Mouse (Mus musculus): Measurements from ENCODE around the gene Mrps30.
A peak's percentile ranks its signal among the peaks of the same experiment; 100 is the strongest.
"Not testable (repeated sequence)": the region's sequence is repeated elsewhere in the genome, so short reads cannot be mapped to it uniquely, and the experiment has no call there.

Mrps30 gene

DNA sequence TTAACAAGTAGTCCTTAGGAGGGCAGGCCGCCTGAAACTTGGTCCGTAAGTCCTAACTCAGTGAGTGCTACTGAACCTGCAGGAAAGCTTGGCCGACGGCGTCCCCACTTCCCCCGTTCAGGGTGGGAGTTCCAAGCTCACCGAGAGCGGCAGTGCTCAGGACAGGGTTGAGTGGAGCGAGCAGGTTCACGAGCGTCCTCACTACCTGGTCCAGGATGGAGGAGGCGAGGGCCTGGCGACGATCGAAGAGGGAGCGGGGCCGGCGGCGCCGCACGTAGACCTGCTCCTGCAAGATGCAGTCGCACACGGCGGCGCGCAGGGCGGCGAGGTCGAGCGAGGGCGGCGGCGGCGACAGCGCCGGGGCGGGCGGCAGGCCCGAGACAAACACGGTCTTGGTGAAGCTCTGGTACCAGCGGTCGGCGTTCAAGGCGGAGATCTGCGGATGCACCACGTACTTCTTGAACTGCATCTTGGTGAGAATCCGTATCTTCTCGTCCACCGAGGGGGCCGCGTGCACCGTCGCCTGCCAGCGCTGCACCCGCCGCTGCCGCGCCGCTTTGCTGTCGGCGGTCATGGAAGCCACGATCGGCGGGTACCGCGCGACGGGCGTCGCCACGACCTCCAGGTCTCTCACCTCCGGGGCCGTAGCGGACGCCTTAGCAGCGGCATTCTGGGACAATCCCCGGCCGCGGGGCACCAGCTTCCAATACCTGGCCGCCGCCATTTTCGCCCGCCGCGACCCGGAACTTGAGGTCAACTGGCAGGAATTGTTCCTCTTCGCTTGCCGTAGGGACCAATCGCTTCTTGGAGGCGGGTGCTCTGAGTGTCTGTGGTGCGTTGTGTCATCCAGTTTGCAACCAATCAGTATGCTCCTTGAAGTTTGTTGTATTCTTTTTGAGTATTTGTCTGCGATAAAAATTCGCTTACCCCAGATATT lies at the start of gene Mrps30, which contains the start of gene B430218F22Rik:
TSS of gene Mrps30 (minus strand) at position 742 of the 937 bp plus-strand sequence.
TSS of gene B430218F22Rik (plus strand) at position 120 of the 937 bp plus-strand sequence.
- DNase-seq (ENCODE audit: extremely low spot score, low spot score) = peak; percentile 97

DNA sequence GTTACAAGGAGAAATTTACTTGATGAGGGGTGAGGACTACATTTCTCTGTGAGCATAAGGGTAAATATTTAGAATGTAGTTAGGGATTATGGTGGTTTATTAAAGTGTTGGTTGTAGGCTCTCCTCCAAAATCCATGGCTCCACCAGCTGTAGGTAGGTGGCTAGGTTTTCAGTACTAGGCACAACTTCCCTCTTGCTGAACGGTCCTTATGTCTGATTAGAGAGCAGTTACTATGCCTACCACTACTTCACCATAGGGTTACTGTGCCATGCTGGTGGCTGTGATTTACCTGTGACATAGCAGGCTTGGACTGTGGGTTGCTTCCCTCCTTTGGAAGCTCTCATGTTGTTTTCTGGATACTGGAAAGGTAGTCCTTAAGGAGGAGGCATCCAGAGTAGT lies 33.8 kb upstream of the Mrps30 start:
- no peak for DNase-seq (ENCODE audit: extremely low spot score, low spot score)

DNA sequence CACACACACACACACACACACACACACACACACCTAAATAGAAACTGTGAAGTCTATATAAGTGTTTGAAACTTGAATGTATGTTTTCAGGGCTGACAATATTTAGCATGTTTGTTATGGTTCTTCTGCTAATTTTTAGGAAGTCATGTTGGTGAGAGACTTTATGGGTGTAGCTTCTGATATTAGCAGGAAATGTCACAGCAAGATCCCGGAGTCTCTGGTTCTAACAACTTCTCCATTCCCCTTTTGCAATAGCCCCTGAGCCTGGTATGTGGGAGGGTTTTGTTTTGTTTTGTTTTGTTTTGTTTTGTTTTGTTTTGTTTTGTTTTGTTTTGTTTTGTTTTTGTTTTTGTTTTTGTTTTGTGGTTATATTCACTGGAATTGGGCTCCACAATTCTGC lies 33.4 kb upstream of the Mrps30 start:
- DNase-seq (ENCODE audit: extremely low spot score, low spot score) = no peak

DNA sequence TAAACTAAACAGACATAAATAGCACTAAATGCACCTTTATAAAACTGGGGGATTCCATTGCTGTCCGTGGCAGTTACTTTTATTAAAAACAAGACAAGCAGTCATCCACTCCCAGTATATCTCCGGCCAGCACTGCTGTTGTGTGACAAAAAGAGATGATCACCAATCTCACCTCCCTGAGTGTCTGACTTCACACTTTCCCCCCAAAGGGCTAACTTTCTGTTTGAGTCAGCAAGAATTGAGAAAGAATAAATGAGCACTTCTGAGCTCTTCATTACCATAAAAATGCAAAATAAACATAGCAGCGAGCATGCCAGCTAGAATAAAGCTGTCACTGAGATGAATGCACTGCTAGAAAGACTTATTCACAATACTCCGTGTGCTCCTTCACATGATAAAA lies 31.1 kb upstream of the Mrps30 start:
- no peak for DNase-seq (ENCODE audit: extremely low spot score, low spot score)

DNA sequence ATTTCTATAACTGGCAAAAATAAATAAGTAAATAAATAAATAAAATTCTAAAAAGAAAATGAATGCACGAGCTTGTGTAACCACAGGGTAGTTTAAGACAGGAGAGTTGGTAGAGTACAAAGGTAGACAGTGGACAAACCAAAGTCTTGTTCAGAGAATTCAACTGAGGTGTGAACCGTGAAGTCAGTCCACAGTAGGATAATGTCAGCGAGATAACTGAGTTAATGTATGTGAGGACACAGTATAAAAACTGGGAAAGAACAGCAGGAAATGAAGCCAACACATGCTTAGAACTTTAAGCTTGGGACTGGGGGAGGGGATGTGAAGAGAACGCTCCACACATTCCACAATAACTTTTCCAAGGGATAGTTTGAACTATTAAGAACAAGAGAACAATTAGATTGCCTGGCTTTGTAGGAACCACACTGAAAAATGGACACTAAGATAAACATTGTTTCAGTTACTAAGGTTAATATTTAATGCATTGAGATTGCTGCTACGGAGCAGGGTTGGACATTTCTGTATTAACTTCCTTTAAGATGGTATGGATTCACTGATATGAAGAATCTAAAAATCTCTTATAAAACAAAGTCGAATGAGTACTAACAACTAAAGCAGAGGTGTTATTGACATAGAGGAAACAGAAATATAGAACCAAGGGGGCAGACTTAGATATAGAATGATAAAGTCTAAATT lies 24.4 kb upstream of the Mrps30 start:
- DNase-seq (ENCODE audit: extremely low spot score, low spot score) = no peak

DNA sequence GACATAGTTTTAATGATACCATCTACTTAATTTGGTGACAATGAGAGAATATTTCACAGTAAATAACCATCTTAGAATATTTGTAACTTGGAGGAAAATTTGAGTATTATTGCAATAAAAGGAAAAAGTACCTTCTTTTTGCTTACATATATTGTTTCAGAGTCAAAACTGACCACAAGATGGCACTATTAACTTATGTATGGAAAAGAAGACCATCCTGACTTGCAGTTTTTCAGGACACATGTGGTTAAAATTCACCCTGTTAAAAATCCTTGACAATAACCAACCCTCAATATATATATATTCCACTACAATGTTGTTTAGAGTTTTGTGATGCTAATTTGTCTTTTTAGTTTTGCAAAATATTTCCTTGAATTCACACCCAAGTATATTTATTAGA lies 16.5 kb upstream of the Mrps30 start:
- no peak for DNase-seq (ENCODE audit: extremely low spot score, low spot score)

DNA sequence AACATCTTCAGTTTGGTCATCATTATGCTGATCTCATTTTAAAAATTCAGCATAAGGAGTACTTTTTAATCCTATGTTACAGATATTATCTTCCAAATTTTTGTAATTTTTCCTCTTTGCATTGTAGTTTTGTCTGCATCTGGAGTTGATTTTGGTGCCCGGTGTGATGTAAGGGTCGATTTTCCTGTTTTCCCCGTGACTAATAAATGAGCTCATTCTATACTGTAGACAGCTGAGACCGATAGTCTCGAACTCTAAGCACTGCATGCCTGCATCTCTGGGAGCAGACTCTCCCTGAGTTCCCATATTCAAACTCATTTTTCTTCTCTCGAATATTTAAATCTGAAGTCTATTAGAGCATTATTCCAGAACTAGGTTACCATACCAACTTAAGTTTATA lies 13.3 kb upstream of the Mrps30 start:
- DNase-seq (ENCODE audit: extremely low spot score, low spot score) = no peak

DNA sequence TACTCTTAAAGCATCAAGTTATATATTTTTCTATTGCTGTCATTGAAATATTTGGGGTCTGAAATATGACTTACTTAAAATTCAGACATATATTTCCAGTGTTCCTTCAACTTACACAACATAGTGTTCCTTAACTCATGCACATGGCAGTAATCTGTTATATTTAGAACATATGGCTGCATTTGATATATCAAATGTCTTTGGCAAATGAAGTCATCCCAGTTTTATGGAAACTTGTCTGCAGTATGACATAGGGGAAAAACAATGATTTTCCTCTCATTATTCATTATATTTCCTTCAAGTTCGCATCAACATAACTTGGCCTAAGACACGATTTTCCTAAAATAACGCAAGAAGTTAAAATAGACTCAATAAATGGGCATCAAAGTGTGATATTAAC lies 8.8 kb upstream of the Mrps30 start:
- DNase-seq (ENCODE audit: extremely low spot score, low spot score) = no peak

DNA sequence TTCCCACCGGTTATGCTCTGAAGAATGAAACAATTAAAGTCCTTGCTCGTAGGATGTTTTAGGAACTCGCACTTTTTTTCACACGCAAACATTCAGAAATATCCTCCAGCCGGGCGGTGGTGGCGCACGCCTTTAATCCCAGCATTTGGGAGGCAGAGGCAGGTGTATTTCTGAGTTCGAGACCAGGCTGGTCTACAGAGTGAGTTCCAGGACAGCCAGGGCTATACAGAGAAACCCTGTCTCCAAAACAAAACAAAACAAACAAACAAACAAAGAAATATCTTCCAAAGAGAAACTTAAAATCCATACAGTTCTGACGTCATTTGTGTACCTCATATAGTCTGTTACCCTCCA lies 373 bp upstream of the Mrps30 start:
- DNase-seq (ENCODE audit: extremely low spot score, low spot score) = not testable (repeated sequence)

DNA sequence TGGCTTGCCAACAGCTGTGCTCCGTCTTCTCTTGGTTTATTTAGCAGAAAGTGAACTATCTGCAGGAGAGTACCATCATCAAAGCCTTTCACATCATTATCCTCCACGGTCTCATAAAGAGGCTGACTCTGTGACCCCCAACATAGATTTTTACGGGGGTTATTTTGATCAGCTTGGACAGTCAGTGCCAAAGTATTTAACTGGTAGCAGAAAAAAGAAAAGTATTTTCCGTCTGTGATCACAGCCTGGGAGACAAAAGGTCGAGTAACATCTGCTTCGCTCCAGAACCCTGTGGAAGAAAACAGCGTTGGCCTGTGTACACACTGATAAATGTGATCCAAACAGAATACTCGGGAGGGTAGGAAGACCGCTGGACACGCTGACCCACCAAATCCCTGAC lies 6.7 kb downstream of the Mrps30 start:
- no peak for DNase-seq (ENCODE audit: extremely low spot score, low spot score)

DNA sequence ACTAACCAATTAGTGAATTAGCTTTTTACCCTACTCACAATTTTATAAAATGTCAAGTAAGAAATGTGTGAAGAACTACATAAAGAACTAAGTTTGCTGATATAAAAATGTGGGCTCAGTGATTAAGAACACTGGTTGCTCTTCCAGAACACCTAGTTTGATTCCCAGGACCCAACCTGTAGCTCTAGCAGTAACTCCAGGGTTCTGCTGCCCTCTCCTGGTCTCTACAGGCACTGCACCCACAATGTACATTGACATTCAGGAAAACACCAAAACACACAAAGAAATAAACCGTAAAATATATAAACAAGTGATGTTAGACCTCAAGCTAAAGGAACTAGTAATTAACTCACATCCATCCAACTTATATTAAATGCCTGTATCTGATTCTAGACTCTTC lies 7.9 kb downstream of the Mrps30 start:
- DNase-seq (ENCODE audit: extremely low spot score, low spot score) = peak; percentile 52

DNA sequence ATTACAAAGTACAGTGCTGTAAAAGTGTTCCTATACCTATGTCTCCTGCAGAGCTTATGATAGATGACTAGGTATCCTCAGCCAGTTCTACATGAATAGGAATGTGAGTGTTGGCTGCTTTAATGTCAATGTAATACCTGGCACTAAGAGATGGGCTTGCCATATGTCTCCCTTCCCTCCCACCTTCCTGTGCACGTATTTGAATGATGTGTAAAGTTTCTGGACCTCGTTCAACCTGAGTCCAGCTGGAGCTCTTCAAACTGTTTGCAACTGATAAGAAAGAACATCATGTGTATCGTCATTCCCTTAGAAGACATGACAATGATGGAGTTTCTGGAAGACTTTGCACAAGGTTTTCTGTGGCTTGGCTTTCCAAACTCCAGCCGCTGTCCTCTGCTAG lies 14.2 kb downstream of the Mrps30 start:
- no peak for DNase-seq (ENCODE audit: extremely low spot score, low spot score)

DNA sequence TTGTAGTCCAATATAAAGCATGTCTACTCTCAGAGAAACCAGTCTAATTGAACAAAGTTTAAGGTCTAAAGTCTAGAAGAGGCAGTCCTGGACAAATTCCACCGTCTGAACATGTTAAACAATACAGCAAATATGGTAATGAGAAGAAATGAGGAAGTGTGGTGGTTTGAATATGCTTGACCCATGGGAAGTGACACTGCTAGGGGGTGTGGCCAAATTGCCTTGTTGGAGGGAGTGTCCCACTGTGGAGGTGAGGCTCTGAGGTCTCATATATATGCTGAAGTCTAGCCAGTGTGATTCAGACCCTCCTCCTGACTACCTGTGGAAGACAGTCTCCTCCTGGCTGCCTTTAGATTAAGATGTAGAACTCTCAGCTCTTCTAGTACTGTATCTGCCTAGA lies 21.3 kb downstream of the Mrps30 start:
- DNase-seq (ENCODE audit: extremely low spot score, low spot score) = no peak

DNA sequence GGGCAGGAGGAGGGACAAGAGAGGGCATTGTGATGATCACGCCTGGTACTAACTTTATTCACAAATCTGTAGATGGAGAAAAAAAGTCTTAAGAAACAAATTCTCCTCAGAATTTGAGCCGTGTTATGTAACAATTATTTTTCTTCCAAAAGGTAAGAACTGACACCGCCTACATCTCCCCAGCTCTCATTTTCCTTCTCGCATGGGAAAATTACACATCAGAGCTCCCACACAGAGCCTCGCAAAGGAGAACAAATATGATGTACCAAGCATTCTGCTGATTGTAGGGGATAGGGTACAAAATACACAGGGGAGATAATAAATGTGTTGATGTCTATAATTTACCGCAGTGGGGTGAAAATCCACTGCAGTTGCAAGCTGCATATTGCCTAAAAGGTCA lies 23.7 kb downstream of the Mrps30 start:
- no peak for DNase-seq (ENCODE audit: extremely low spot score, low spot score)

DNA sequence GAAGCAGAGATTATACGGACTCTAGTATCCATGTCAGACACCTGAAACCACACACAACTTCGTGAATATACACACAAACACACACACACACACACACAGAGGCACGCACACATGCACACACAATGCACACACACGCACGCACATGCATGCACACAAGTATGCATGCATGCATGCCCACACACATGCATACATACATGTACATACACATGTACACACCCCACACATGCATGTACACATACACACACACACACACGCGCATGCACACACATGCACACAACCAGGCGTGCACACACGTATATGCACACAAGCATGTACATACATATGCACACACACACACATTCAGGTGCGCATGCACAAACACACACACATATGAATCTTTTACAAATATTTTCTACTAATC lies 36.2 kb downstream of the Mrps30 start:
- DNase-seq (ENCODE audit: extremely low spot score, low spot score) = no peak

DNA sequence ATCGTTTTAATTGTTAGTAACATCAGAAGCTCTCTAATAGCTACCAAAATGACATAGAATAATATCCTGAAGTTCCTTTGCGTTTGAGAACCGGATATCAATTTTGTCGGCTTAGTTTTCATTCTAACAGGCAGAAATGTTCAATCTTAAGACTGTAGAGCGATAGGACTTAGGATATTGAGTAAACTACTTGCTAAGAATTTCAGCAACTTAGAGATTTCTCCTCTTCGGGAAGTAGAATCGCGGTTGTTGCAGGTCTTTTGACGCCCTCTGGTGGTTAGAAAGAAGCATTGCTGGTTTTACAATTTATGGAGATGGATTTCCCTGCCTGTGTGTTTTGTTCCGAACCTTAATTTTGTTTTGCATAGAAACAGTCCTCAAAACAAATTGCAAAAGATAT lies 36.8 kb downstream of the Mrps30 start:
- DNase-seq (ENCODE audit: extremely low spot score, low spot score) = no peak
